Mouse (Mus musculus): ENCODE data around the gene Six1.

Gene Six1

DNA sequence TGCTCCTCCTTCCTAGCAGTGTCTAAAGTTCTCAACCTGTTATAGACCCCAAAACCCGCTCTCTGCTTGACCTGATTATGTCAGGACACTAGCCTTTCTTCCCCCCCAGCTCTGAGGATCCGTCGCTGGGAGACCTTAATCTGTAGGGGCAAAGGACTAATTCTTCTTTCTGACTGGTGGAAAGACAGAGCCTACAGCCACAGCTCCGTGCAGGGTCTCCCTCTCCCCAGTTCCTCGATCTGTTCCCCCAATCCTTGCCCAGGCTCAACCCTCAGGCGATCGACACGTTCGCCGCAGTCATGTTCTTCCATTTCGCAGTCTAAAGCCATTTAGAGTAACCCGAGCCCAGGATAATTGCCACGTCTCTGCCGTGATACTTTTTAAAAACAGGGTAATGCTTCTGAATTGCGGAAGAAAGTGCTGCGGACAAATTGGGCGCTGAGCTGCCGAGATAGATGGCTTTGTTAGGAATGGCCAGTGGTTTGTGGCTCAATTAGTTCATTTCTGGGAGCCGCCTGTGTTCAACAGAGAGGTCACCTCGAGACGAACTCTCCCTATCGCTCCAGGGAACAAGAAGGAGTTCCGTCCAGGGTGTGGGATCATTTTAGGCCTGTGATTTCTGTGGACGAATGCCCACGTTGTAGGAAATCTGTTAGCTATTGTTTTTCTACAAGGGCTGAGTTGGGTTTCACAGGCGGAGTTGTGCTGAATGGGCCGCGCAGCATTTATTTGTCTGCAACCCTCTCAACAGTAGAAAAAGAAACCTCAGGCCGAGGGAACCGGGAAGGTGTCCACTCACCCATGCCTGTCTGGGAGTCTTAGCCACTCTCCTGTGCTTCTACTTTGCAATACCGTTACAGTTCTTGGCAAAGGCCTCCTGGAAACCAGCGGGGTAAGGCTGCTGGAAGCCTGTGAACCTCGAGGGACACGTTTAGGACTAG, 766 bp downstream of the Six1 start:
- ChIA-PET POLR2A (interaction anchor here in 3 of 4 experiments (0.6 to 2.2 kb wide), 16 partner anchors 9 to 68 kb away, joined by 3 to 8 read pairs (median 4); partner anchors contain the start of gene Six4 (in 1 of the 3)), CTCF (interaction anchor here in 3 of 4 experiments (0.7 to 2.2 kb wide), 7 partner anchors 8 to 464 kb away, joined by 3 to 8 read pairs (median 4); no protein-coding TSS in a partner anchor)

DNA sequence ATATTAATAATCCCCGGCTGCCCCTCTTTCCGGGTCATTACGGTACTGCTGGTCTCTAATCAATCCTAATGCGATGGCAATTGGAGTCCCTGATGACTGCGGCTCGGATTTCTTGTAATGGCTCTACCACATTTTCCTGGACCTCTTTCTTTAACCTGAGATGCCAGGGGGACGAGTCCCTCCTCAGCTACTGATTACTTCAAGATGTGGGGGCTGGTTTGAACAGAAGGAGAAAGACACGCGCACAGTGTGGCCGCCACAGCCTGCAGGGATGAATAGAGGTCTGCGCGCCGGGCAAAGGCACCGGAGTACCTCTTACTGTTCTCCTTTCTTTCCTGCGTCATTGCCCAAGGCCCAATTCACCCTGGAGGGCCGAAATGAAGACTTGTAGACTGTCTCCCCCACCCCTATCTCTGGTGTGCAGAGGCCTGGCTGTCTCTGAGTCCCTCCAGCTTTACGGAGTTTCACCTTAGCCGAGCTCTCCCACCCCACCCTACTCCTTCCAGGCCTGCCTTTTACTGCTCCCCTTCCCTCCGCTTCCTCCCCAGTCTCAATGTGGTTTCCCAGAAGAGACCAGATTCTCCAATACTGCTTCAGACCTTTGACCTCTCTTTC, 1.5 kb downstream of the Six1 start:
- ChIA-PET CTCF (interaction anchor here in 1 of 4 experiments (1.6 to 2.2 kb wide), 3 partner anchors 8 to 34 kb away, joined by 3 to 6 read pairs (median 4); no protein-coding TSS in a partner anchor), POLR2A (interaction anchor here in 3 of 4 experiments (0.9 to 2.2 kb wide), 9 partner anchors 8 to 61 kb away, joined by 3 to 8 read pairs (median 6); partner anchors contain the start of gene Six4 (in 1 of the 3))

DNA sequence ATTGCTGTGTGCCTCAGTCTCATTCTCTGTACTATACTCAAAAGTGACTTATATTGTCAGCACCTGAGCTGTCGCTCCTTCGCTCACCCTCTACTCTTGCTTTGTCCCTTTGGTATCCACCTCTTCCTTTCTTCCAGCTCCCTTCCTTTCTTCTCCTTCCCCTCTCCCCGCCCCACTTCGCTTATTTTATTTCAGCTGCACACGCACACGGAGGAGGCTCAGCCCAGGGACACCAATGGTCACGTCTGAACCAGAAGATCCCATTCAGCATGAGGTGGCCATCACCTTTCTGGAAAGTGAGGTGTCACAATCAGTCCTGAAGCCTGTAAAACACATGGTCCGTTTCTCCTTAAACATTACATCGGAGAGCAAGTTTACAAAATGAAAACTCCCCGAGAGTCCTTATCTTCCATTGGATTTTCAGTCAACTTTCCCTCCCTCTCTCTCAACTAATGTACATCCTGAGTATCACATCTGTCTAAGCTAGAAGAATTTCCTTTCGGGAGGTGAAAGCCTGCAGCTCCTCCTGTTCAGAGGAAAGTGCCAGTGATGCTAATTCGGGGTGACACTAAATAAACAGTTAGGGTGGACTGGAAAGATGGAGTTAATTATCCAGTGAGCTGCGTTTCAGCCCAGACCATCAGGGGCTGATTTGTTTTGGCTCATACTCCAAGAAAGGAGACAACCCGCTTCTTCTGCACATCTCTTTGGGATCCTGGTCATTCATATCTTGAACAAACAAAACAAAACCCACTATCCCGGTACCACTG, 2.7 kb downstream of the Six1 start:
- POLR2A ChIA-PET = interaction anchor here in 1 of 4 experiments (0.9 to 1.5 kb wide), 2 partner anchors 62 to 236 kb away, joined by 3 to 4 read pairs; partner anchors contain the start of genes Six4, Slc38a6 and Trmt5
- CTCF ChIA-PET = interaction anchor here in 1 of 4 experiments (0.6 kb wide), 1 partner anchor 73 kb away, joined by 3 read pairs; the partner anchor contains the start of gene Mnat1

DNA sequence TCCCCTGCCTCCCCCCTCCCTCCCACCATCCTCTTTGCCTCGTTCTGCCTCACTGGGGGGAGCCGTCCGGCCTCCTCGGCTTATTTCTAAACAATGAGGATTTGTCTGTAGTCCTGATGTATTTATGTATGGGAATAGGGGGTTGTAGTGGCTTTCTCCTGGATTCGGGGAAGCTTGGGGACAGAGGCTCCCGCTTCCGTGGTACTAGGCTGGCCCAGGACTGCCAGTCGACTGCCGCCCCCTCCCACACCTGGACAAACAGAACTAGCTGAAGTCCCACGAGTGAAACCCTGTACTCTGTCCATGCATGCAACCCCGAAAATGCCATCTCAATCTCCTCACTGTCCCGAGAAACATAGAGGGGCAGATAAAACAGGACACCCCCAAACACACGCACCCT, 3.4 kb downstream of the Six1 start:
- ChIA-PET CTCF (interaction anchor here in 1 of 4 experiments (0.6 kb wide), 1 partner anchor 73 kb away, joined by 3 read pairs; the partner anchor contains the start of gene Mnat1), POLR2A (interaction anchor here in 2 of 4 experiments (0.6 to 1.5 kb wide), 3 partner anchors 63 to 588 kb away, joined by 3 to 4 read pairs (median 3); partner anchors contain the start of genes Six4 (in 1 of the 2), Slc38a6 (in 1 of the 2) and Trmt5 (in 1 of the 2))

DNA sequence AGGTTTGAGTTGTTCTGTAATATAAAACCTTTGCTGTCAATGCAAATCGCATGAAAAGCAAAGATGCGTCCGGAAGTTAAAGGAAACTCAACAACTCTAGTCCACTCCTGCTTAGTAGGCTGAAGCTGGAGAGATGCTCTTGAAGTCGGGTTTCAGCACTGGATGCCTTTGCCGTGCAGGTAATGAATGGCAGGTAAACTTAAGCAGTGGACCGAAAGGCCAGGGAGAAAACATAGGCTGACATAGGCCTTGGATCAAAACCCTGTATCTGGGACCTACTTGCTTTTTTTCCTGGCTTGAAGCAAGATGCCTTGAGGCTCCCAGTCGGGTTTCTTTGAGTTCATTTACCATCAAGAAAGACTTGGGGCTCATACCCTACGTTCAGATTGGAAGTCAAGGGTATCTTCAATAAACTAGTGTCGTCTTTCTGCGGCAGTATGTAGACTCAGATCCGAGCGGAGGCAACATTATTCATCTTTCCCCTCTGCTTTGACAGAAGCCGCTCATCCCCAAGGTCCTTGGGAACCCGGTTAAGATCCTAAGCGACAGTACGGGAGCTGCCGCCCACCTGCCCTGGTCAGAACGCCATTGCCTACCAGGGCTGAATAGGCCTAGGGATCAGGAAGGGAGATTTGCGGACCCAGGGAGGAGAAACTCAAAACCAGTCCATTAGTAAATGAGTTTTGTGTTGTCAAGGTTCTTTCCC, 4.0 kb downstream of the Six1 start:
- POLR2A ChIA-PET = interaction anchor here in 2 of 4 experiments (0.6 to 1.5 kb wide), 3 partner anchors 64 to 587 kb away, joined by 3 to 4 read pairs (median 3); partner anchors contain the start of genes Six4 (in 1 of the 2), Slc38a6 (in 1 of the 2) and Trmt5 (in 1 of the 2)
- CTCF ChIA-PET = no interaction called here

DNA sequence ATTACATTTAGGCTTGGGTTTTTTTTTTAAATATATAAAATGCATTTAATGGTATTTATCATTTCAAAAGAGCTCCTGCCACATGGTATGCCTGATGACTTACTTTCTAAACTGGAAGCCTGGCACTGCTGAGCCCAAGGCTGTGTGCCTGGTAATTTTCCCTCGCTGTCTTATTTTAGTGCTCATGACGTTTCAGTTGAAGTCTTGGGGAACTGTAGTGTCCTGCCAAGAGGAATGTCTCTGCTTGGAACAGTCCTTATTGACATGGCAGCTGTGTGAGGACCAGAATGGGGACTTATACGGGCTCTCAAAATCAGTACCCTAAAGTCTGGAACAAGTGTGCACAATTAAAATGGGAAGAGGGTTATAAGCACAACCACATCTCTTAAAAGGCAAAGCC, 5.2 kb downstream of the Six1 start:
- ChIA-PET POLR2A (interaction anchor here in 2 of 4 experiments (0.5 to 2.7 kb wide), 3 partner anchors 14 to 287 kb away, joined by 3 to 9 read pairs (median 6); no protein-coding TSS in a partner anchor), CTCF (interaction anchor here in 1 of 4 experiments (0.6 kb wide), 1 partner anchor 114 kb away, joined by 4 read pairs; no protein-coding TSS in a partner anchor)

DNA sequence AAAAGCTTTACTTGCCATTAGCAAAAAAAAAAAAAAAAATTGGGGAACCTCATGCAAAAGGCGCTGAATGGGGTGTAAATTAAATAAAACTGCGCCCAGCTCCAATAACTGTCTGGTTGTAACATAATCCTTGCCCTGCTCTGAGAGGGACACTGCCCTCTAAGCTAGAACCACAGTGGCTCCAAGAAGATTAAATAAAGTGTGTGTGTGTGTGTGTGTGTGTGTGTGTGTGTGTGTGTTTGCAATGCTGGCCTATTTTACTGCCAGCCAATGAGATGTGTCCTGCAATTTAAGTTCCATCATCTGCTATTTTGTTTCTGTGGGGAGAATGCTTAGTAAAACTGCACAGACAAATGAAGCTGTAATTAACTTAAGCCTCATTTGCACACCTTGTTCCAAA, 6.1 kb downstream of the Six1 start:
- CTCF ChIA-PET = interaction anchor here in 2 of 4 experiments (0.6 to 0.8 kb wide), 2 partner anchors 66 to 538 kb away, joined by 3 to 6 read pairs; no protein-coding TSS in a partner anchor
- POLR2A ChIA-PET = interaction anchor here (0.6 to 3.8 kb wide), 12 partner anchors 10 to 977 kb away, joined by 3 to 23 read pairs (median 4); partner anchors contain the start of genes Six4 (in 2 of the 4) and Mnat1 (in 1 of the 4)

DNA sequence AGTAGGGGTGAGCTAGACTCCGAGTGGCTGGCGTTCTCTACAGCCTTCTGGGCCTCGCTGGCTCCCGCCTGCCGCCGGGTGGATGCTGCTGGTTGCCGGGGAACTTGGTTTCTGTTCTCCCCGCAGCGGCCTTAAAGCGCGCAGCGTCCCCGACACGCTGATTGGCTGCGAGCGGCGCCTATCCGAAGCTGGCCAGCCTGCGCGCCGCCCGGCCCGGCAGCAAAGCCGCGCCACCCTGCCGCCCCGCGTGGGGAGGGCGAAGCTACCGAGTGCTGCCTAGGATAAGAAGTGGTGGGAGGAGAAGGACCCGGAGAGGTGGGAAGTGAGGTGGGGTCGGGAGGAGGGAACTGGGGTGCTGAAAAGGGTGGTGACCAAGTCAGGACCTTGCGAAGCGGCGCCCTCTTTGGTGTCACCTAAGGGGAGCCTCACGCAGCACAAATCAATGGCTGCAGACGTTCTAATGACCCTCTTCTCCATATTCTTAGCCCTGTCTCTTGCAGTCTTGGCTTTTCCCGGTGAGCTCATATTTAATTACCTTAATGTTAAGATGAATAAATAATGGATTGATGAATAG, 7.0 kb downstream of the Six1 start:
- ChIA-PET CTCF (interaction anchor here (0.6 to 2.3 kb wide), 7 partner anchors 12 to 1270 kb away, joined by 3 to 11 read pairs (median 5); no protein-coding TSS in a partner anchor), POLR2A (interaction anchor here (0.6 to 3.8 kb wide), 25 partner anchors 10 to 502 kb away, joined by 3 to 23 read pairs (median 4); partner anchors contain the start of genes Six4 (in 3 of the 4), Mnat1 (in 1 of the 4) and Tmem30b (in 1 of the 4))

DNA sequence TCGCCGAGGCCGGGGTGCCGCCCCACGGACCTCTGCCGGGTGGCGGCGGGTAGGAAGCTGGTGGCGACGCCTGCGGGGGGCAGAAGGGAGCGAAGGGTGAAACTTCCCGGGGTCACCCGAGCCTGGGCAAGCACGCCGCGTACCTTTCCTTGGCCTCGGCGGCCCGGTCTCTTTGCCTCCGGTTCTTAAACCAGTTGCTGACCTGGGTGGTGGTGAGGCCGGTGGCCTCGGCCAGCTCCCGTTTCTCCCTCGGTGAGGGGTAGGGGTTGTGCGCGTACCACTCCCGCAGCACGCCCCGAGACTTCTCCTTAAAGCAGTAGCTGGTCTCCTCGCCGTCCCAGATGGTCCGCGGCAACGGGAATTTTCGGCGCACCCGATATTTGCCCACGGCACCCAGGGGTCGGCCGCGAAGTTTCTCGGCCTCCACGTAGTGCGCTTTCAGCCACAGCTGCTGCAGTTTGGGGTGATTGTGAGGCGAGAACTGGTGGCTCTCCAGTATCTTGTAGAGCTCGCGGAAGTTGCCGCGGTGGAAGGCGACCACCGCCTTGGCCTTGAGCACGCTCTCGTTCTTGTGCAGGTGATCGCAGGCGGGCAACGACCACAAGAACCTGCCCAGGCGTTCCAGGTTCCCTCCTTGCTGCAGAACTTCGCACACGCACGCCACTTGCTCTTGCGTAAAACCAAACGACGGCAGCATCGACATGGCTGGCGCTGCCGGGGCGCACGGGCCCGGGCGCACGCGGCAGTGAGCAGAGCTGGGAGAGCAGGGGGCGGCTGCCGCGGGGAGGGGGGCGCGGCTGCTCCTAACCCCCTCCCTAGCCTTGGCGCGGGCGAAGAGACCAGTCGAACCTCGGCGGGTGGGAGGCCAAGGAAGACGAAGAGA, 7.7 kb downstream of the Six1 start:
- ChIA-PET POLR2A (interaction anchor here in 3 of 4 experiments (0.6 to 3.8 kb wide), 28 partner anchors 9 to 503 kb away, joined by 3 to 23 read pairs (median 4); partner anchors contain the start of genes Six4 (in 2 of the 3), Mnat1 (in 1 of the 3) and Tmem30b (in 1 of the 3)), CTCF (interaction anchor here in 3 of 4 experiments (0.6 to 2.3 kb wide), 8 partner anchors 11 to 1909 kb away, joined by 3 to 7 read pairs (median 4); partner anchors contain the start of gene 2700049A03Rik (in 1 of the 3))

DNA sequence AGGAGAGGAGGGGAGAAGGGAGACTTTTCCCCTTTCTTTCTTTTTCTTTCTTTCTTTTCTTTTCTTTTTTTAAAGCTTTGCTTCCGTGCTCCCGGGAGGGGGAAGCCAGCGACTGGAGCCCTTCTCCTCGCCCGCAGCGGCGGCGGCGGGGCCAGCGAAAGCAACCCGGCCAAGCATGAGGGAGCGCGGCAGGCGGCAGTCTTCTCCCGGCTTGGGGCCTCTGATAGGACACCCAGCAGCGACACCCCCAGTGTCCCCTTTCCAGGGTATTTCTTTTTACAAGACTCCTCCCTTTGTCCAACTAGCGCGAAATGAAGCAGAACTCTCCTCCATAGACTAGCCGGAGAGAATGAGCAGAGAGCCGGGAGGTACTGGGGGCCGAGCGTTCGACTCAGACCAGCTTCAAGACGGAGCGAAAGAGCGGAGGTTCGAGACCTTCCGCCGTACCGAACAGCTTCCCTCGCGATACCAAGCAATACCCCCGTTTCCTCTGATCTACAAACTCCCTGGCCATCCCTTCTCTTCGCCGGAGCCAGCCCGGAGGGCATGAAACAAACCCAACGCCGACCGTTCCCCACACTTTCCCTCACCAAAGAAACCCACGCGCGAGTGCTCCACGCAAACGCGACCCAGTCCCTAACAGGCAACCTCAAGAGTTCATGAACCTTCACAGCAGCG, 8.5 kb downstream of the Six1 start:
- CTCF ChIA-PET = interaction anchor here in 3 of 4 experiments (0.6 to 2.3 kb wide), 8 partner anchors 8 to 1908 kb away, joined by 3 to 8 read pairs (median 6); partner anchors contain the start of genes Six1 (in 2 of the 3) and 2700049A03Rik (in 1 of the 3)
- POLR2A ChIA-PET = interaction anchor here in 3 of 4 experiments (0.9 to 3.8 kb wide), 21 partner anchors 8 to 184 kb away, joined by 3 to 23 read pairs (median 5); partner anchors contain the start of genes Six4 (in 2 of the 3) and Six1 (in 1 of the 3)

DNA sequence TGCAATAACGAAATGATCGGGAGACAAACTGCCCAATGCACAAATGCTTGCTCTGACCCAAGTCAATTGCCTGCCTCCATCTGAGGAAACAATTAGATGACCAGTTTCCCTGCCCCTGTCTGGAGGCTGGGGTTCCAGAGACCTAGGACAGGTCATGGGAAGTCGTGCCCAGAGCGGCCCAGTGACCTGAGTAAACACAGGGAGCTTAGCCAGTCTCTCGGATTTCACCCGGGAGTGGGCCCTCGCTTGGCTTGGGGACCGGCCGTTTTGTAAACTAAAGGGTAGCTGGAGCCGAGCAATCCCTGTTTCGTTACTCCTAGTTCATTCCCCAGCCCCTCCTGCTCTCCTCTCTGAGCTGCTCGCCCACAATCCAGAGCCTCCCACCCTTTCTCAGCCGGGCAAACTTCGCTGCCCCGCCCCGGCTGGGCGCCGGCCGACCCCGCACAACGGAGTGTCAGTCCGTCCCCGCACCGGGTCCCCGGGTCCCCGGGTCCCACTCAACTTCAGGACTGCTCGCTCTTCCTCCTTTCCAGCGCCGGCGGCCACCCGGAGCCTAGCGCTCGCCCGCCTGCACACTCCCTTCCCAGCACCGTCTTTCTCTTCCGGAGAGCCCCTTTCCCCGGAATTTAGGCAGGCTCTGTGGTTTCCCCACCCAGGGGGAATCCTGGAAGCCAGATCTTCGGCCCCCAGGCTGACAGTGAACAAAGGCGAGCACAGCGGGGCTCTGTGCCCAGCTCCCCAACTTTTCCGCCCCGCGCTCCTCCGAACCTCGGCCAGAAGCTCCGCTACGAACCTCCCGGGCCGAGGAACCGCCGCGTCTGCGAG, 9.3 kb downstream of the Six1 start:
- CTCF ChIA-PET = interaction anchor here in 3 of 4 experiments (0.8 to 2.3 kb wide), 6 partner anchors 9 to 510 kb away, joined by 5 to 8 read pairs (median 6); partner anchors contain the start of gene Six1 (in 2 of the 3)

DNA sequence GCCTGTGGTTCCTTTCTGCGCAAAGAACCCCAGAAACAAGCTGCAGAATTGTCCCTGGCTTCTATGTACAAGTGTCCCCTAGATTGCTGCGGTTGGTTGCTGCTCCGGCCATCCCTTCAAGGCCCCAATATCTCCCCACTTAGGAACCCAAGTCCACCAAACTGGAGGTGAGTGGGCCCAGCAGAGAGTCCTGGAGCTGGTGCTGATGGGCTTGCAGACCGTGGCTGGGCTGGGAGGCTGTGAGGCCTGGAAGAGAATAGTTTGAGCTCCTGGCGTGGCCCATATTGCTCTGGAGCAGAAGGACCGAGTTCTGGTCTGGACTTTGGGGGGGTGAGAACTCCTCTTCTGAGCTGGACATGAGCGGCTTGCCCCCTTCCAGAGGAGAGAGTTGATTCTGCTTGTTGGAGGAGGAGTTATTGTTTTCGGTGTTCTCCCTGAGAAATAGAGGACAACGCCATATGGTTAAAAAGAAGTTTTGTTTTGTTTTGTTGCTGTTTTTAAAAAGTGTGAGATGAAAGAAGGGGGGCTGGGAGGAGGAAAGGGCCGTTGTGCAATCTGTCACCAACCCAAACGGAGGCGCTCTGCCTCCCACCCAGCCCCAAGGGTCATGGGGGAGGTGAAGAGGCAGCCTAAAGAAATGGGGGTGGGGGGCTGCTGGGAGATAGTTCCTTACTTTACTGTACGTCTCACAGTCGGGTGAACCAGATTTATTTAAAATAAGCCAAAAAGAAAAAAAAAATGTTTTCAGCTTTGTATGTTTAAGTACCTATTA, 10.1 kb downstream of the Six1 start:
- POLR2A ChIA-PET = interaction anchor here in 3 of 4 experiments (0.6 to 3.8 kb wide), 11 partner anchors 8 to 69 kb away, joined by 3 to 23 read pairs (median 4); partner anchors contain the start of genes Six1 (in 1 of the 3) and Six4 (in 1 of the 3)
- CTCF ChIA-PET = interaction anchor here in 3 of 4 experiments (0.5 to 2.0 kb wide), 4 partner anchors 9 to 511 kb away, joined by 6 to 8 read pairs (median 6); partner anchors contain the start of gene Six1 (in 1 of the 3)

More for the DNA sequence above, 9.3 kb downstream of the Six1 start:
- POLR2A ChIA-PET = interaction anchor here in 3 of 4 experiments (0.6 to 3.8 kb wide), 17 partner anchors 9 to 92 kb away, joined by 3 to 23 read pairs (median 5); partner anchors contain the start of genes Six1 (in 1 of the 3) and Six4 (in 1 of the 3)
